Mouse (Mus musculus) ES-E14 (cell line): ENCODE data around the gene Mef2c.

Source experiments
- CHD2 ChIP-seq: IDR thresholded peaks from 2 replicates; pipeline ENCODE4 v1.6.1; 2014; ENCODE audit warnings: mild to moderate bottlenecking, low read depth, low read length, inconsistent platforms
- HCFC1 ChIP-seq: IDR thresholded peaks from 2 replicates; pipeline ENCODE4 v1.6.1; 2012; ENCODE audit warnings: low read length, inconsistent platforms, borderline replicate concordance; ENCODE audit not compliant: insufficient read depth
- MAFK ChIP-seq: IDR thresholded peaks from 2 replicates; pipeline ENCODE4 v1.6.1; 2014; ENCODE audit warnings: mild to moderate bottlenecking, low read depth, low read length, inconsistent platforms; ENCODE audit not compliant: insufficient read depth
- ZC3H11A ChIP-seq: IDR thresholded peaks from 2 replicates; pipeline ENCODE4 v1.6.1; 2012; ENCODE audit warnings: low read depth, mild to moderate bottlenecking, inconsistent platforms, low read length, borderline replicate concordance

DNA sequence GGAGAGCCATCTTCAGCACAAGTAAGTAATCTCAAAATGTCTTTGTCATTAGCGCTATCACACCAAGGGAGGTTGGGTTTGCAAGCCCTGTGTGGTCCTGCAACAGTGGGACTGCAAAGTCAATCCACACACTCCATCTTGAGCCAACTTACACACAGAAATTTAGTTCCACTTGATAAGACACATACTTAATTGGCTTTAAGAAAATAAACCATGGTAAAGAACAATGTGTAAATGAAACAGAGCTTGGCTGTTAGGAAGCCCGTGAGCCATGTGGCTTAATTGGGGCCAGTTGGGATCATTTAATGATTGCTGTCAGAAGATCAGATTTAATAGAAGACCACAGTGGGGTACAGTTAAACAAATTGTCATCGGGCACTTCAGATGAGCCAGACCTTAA, 63.8 kb downstream of the Mef2c start:
- no peak for TF ChIP-seq CHD2
- no peak for TF ChIP-seq MAFK
- TF ChIP-seq HCFC1: no peak
- TF ChIP-seq ZC3H11A: no peak
